Mouse (Mus musculus) liver, postnatal 0 days (tissue): ENCODE data around the gene Gm49384.

ENCODE experiments used
- CTCF ChIP-seq: sonication (generic); IDR thresholded peaks from 2 replicates; pipeline ENCODE4 v1.5.1; 2016; ENCODE audit warnings: antibody characterized with exemption, low read depth
- EP300 ChIP-seq: IDR thresholded peaks from 2 replicates; pipeline ENCODE4 v1.6.1; 2016; ENCODE audit warnings: antibody characterized with exemption, low read depth, mild to moderate bottlenecking

DNA sequence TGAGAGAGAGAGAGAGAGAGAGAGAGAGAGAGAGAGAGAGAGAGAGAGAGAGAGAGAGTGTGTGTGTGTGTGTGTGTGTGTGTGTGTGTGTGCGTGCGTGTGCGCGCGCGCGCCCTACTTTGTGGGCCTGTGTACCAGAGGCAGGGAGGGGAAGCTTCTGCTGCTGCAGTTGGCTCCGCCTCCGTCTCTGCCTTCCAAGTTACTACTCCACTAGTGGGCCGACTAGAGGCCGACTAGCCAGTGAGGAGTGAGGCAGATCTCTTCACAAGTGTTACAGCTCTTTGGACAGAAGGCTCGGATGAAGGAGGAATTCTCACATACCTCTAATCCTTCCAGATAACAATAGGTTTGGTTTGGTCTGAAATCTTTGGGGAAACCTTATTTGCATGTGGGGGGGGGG lies 24.7 kb downstream of the Gm49384 start:
- no peak for TF ChIP-seq CTCF
- TF ChIP-seq EP300 = no peak
